Mouse (Mus musculus): ENCODE results near the gene Gfy. TPM values are rescaled to one million over a fixed set of nuclear protein-coding genes. Genes with fewer than 3 reads are reported as not detected.
"Not testable (repeated sequence)": the region's sequence is repeated elsewhere in the genome, so short reads cannot be mapped to it uniquely, and the experiment has no call there.

Gene Gfy
- total RNA-seq, 2 experiments from 2014 or later = not detected

GRCm38 (mm10) chr7:45153052-45153451 lies 26.3 kb downstream of the Gfy start:
- DNase-seq; intact Hi-C loops (cut with DNase I): not testable (repeated sequence)

GRCm38 (mm10) chr7:45151303-45151702 lies 28.1 kb downstream of the Gfy start:
- DNase-seq = peak; percentile 62 to 70
- intact Hi-C loops (cut with DNase I) = no loop called here

GRCm38 (mm10) chr7:45150321-45150720 lies 29.0 kb downstream of the Gfy start:
- intact Hi-C loops (cut with DNase I) = no loop called here
- DNase-seq = no peak

GRCm38 (mm10) chr7:45149545-45149944 lies 29.8 kb downstream of the Gfy start:
- intact Hi-C loops (cut with DNase I) = no loop called here
- peak; percentile 67 to 73 for DNase-seq

GRCm38 (mm10) chr7:45148534-45149098 lies 30.8 kb downstream of the Gfy start:
- intact Hi-C loops (cut with DNase I) = no loop called here
- peak; percentile 52 to 54 for DNase-seq

- no peak for DNase-seq
- intact Hi-C loops (cut with DNase I) = no loop called here
Observed at GRCm38 (mm10) chr7:45147899-45148298, 31.5 kb downstream of the Gfy start.

GRCm38 (mm10) chr7:45147267-45147666 lies 32.1 kb downstream of the Gfy start:
- DNase-seq = no peak
- intact Hi-C loops (cut with DNase I) = no loop called here

- DNase-seq = no peak
- intact Hi-C loops (cut with DNase I) = no loop called here
Observed at GRCm38 (mm10) chr7:45145460-45145859, 33.9 kb downstream of the Gfy start.

GRCm38 (mm10) chr7:45144368-45145174 lies 34.8 kb downstream of the Gfy start:
- intact Hi-C loops (cut with DNase I) = no loop called here
- no peak for DNase-seq

GRCm38 (mm10) chr7:45141914-45142313 lies 37.5 kb downstream of the Gfy start:
- DNase-seq = no peak
- intact Hi-C loops (cut with DNase I) = no loop called here

- no peak for DNase-seq
- intact Hi-C loops (cut with DNase I) = no loop called here
Observed at GRCm38 (mm10) chr7:45141319-45141718, 38.0 kb downstream of the Gfy start.

- DNase-seq = no peak
- intact Hi-C loops (cut with DNase I) = loop anchor here (5.0 kb wide), 1 partner anchor 158 kb away; no protein-coding TSS in a partner anchor
Observed at GRCm38 (mm10) chr7:45139904-45140723, 39.3 kb downstream of the Gfy start.

- intact Hi-C loops (cut with DNase I) = loop anchor here (5.0 kb wide), 1 partner anchor 156 kb away; no protein-coding TSS in a partner anchor
Observed at GRCm38 (mm10) chr7:45138403-45138802, 41.0 kb downstream of the Gfy start.

GRCm38 (mm10) chr7:45137171-45138006 lies 42.0 kb downstream of the Gfy start:
- no peak for DNase-seq
- intact Hi-C loops (cut with DNase I) = loop anchor here (5.0 kb wide), 1 partner anchor 155 kb away; no protein-coding TSS in a partner anchor

More at GRCm38 (mm10) chr7:45138403-45138802, 41.0 kb downstream of the Gfy start:
- DNase-seq = no peak

- intact Hi-C loops (cut with DNase I) = loop anchor here (1.0 to 5.0 kb wide), 2 partner anchors 58 to 154 kb away; no protein-coding TSS in a partner anchor
- DNase-seq = peak; percentile 95 to 96
Observed at GRCm38 (mm10) chr7:45135993-45136567, 43.3 kb downstream of the Gfy start, which contains the start of the genes Gm45713 and Flt3l. Gene Gm45713 (minus strand): TSS chr7:45136231. Gene Flt3l (minus strand): TSS chr7:45136432.

- intact Hi-C loops (cut with DNase I) = loop anchor here (5.0 kb wide), 1 partner anchor 153 kb away; no protein-coding TSS in a partner anchor
- DNase-seq = no peak
Observed at GRCm38 (mm10) chr7:45135370-45135769, 44.0 kb downstream of the Gfy start.

GRCm38 (mm10) chr7:45134544-45135026 lies 44.8 kb downstream of the Gfy start:
- no peak for DNase-seq

GRCm38 (mm10) chr7:45133446-45134159 lies 45.8 kb downstream of the Gfy start:
- intact Hi-C loops (cut with DNase I) = no loop called here
- no peak for DNase-seq

More at GRCm38 (mm10) chr7:45134544-45135026, 44.8 kb downstream of the Gfy start:
- intact Hi-C loops (cut with DNase I) = loop anchor here (5.0 kb wide), 1 partner anchor 152 kb away; no protein-coding TSS in a partner anchor

GRCm38 (mm10) chr7:45131850-45132249 lies 47.5 kb downstream of the Gfy start:
- intact Hi-C loops (cut with DNase I) = no loop called here
- DNase-seq = no peak

All from heart, postnatal 10 days (tissue).